Mouse (Mus musculus) left cerebral cortex, adult 2 months (tissue): ENCODE measurements at regions not wholly inside any gene's neighbourhood (a gene's known extent, or its start where the extent isn't known, plus 50 kb on each side); places are given as distances from the start of the nearest gene placed in this dataset.

ENCODE experiments used
- DNase-seq, 2 experiments: peaks; one replicate each; pipeline ENCODE4 v3.0.0; 2021 to 2022; ENCODE audit warnings: low spot score in 2 of 2, mixed read lengths in 1 of 2; ENCODE audit errors: extremely low spot score in 1 of 2
- H3K27ac ChIP-seq: fragments of 200-600 bp; 2 replicates; pipeline ENCODE4 v1.8.1; 2022
- H3K4me3 ChIP-seq: fragments of 200-600 bp; 2 replicates; pipeline ENCODE4 v1.8.1; 2022
- CTCF ChIP-seq: fragments of 200-600 bp; IDR thresholded peaks from 2 replicates; pipeline ENCODE4 v1.8.1; 2022; ENCODE audit warnings: antibody characterized with exemption, mild to moderate bottlenecking, moderate library complexity
- intact Hi-C: fragments of 180-260 bp; cut with DNase I; formaldehyde crosslinking; loops from one replicate; pipeline ENCODE4 v1.15.1; 2025

DNA sequence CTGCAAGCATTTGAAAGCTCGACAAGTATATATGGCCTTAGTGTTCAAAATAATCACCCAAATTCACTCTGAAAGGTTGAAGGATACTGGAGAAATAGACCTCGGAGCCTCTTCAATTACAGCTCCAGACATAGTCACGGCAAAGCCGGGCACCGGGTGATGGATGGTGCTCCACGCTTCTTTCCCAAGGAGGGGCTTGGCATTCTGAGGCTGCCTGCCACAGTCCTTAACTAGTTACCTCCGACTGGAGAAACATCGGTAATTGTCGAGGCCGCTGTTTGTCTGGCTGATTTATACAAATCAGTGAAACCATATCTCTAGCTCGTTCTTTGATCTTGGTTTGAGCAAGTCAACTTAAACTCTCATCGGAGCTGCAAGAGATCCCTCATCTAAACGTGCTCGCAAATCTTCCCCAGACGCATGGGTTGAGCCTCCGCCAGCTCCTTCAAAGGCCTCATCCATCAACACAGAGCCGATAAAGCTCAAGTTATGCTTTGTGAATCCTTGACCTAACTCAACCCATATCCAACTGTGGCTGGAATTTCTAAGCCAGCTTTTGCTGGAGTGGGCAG is 145.4 kb upstream of the Stx16 start:
- no peak for DNase-seq
- Histone ChIP-seq H3K27ac (no peak overlapping the region), H3K4me3 (no peak overlapping the region)
- TF ChIP-seq CTCF = no peak
- intact Hi-C loops = no loop called here

DNA sequence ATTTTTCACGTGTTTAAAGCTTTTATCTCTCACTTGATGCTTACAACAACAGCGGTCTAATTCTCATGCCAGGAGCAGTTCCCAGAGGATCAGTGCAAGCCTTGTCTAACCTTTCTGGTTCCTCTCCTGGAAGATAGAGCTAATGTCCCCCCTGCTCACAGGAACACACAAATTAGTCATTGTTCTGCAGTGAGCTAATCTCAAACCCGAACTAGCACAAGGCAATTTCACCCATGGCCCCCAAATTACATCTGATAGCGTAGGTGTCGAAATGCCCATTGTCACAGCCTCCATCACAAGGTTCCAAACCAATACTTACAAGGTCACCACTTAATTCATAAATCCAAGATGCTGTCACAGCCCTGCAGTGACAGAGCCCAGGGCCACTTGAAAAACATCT is 140.4 kb upstream of the Stx16 start:
- no peak for DNase-seq
- intact Hi-C loops = no loop called here
- no peak for TF ChIP-seq CTCF
- Histone ChIP-seq H3K4me3 (no peak overlapping the region), H3K27ac (no peak overlapping the region)

DNA sequence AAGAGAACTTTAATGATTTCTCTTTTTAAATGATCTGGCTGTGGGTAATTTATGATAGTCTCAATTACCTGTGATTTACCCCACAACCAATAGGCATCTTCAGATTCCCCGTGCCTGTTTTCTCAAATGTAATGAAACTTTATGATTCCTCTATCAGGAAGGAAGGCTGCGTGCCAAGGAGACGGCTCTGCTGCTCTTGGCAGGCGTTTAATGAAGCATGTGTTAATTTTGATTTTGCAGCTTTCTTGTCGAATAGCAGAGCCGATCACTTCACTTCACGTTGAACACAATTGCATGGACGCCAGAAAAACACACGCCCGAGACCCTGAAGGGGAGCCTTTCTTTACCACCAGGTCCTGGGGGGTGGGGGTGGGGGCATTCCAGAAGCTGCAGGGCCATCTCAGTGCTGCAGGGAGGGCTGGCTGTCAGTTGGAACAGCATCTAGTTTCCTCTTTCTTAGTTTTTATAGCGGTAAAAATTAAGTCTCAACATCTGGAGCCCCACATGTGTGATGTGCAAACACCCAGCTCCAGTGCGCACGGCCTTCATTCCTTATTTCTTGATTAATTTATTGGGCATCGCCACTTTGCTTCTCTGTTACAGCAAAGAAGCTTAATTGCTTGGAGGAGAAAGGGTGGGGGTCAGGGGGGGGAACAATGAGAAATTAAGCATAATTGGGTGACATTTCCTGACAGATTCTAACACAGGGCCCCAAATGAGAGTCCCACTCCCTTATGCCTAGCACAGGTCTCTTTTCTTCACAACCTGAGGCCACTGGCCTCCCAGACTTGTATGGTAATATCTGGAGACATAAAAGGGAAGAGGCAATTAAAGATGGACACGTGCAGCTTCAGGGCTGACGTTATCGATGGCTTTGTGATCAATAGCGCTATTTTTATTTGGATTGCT is 138.3 kb upstream of the Stx16 start:
- TF ChIP-seq CTCF = no peak
- intact Hi-C loops = no loop called here
- Histone ChIP-seq H3K27ac (no peak overlapping the region), H3K4me3 (no peak overlapping the region)
- no peak for DNase-seq

DNA sequence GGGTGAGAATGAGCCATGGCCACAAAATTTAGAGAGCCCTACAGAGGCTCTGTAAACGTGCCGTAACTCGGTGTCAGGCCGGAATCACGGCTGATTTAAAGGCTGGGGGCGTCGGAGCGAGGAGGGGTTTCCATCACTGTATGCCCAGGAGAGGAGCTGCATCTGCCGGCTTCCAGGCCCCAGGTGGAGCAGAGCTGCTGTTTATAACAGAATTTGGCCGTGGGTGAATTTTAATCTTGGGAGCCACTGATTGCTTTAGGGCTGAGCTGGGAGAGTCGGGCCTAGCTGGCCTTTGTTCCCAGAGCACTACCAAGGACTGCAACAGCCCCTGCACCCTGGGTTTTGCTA is 137.7 kb upstream of the Stx16 start:
- intact Hi-C loops = no loop called here
- no peak overlapping the region for H3K27ac ChIP-seq
- no peak for DNase-seq
- H3K4me3 ChIP-seq = no peak overlapping the region
- no peak for TF ChIP-seq CTCF

DNA sequence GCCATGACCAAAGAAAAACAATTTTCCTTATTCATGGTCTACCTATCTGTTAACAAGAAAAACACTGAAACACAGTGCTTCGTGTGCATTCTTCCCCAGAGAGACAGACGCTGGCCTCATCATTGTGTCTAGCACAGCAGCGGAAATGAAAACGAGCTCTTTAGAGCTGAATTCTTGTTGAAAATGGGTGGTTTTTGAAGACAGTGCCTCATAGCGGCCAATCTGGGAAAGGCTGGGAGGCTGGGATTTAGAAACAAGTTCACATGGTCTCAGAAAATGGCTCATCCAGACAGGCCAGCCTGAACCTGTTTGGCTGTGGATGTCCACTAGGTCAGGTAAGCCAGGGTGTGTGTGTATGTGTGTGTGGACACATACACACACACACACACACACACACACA is 130.7 kb upstream of the Stx16 start:
- TF ChIP-seq CTCF = no peak
- intact Hi-C loops = no loop called here
- Histone ChIP-seq H3K27ac (no peak overlapping the region), H3K4me3 (no peak overlapping the region)
- no peak for DNase-seq

DNA sequence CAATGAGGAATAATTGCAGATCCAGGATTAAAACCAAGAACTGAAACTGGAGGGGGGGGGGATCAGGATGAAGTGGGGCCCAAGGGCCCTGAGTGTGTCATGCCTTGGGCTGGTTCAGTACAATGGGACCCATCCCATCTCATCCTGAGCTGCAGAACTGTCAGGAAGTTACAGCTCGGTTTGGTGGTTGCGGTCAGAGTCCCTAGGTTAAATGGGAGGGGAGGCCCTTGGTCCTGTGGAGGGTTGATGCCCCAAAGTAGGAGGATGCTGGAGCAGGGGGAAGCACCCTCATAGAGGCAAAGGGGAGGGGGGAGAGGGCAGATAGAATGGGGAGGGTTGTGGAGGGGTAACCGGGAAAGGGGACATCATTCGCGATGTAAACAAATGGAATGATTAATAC is 127.5 kb upstream of the Stx16 start:
- intact Hi-C loops = no loop called here
- Histone ChIP-seq H3K27ac (no peak overlapping the region), H3K4me3 (no peak overlapping the region)
- DNase-seq = no peak
- TF ChIP-seq CTCF = no peak

DNA sequence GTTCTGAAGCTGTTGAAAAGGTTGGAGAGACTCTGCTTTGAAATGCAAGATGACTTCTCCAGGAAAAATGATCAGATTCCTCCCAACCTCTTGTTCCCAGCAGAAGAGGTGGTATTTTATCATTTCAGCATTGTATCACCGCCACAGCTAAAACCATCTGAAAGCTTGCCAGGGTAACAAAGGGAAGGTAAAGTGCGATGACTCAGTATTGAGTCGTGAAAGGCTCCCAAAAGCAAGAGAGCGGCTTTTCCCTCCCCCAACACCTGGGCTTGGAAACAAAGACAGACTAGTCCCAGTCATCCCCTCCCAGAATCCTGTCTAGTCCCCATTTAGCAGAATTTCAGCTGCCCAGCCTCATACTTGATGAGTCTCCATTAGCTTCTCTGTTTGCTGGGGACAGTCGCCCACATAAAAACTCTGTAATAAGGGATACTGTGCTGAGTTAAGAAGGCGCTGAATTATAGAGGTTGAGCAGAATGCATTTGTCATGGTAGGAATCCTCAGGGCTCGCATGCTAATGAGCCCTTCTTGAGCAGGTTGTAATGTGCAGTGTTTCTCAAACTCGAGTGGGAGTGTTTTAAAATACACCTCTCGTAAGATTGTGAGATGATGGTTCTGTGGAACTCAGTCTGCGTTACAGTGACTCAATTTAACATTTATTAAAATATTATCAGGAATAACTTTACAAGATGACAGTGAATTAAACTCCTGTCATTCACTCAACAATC is 125.8 kb upstream of the Stx16 start:
- no peak overlapping the region for H3K27ac ChIP-seq
- DNase-seq = peak in 1 of 2 experiments; percentile 32

DNA sequence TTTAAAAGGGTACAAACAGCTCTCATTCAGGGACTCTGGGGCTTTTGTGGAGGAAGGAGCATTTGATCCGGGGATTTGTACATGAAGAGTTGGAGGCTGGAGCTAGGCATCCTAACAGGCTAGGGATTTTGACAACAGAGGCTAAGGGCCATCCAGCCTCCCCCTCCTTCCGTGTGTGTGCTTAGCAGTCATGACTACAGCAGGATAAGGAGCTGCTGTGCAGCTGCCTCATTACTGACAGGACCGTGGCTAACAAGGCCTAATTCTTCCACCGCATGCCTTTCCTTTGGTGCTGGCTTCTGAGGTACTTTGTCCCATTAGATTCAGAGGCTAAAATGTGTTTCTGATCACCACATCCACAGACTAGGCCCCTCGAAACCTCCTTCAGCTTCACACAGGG is 110.0 kb upstream of the Stx16 start:
- no peak overlapping the region for H3K27ac ChIP-seq
- no peak overlapping the region for H3K4me3 ChIP-seq
- intact Hi-C loops = no loop called here
- no peak for TF ChIP-seq CTCF
- no peak for DNase-seq

More for the DNA sequence above, 125.8 kb upstream of the Stx16 start:
- intact Hi-C loops = no loop called here
- no peak overlapping the region for H3K4me3 ChIP-seq
- no peak for TF ChIP-seq CTCF

DNA sequence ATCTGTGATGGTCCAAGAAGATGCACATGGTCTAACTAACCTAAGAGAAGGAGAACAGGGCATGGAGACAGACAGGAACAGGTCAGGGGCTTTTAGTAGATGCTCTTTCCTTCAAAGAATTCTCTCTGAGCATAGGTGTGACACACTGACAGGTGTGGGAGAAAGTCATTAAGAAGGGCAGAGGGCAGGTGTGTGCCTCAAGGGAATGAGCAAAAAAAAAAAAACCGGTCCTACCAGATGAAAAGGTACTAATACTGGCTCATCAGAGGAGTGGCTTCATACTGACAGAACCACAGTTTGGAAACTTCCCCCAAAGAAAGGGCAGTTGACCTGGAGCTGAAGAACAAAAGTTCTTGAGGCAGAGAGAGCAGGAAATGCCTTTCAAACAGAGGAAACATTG is 105.3 kb upstream of the Stx16 start:
- no peak overlapping the region for H3K27ac ChIP-seq
- no peak for TF ChIP-seq CTCF
- no peak overlapping the region for H3K4me3 ChIP-seq
- intact Hi-C loops = no loop called here
- DNase-seq = no peak

DNA sequence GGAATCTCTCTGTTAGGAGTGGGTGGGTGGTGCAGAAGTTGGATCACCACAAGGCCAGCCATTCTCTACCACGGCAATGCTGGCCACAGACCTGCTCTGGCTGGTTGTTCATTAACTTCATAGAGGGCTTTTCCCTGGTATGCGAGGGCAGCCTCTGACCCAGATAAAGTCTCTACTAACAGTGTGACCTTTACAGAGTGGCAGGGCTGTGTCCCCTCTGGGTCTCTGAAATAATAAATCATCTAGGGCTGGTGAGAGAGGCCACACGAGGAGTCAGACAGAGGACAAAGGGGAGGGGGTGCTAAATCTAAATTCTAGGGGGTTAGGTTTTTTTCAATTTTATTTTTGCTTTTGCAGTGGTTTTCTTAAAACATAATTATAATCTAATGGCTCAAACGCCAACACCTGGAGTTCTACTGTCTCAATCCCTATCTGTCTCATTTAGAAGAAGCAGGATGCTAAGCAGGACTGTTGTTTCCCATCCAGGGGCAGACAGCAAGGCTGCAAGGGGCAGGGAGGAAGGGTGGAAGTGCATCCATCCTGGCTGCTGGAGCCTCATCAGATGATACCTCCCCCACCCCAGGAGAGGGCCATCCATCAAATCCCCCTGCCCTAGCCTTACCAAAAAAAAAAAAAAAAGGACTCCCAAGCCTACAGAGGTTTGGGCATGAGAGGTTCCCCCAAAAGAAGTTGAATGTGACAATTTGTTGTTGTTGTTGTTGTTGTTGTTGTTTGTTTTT is 99.6 kb upstream of the Stx16 start:
- Histone ChIP-seq H3K27ac (no peak overlapping the region), H3K4me3 (no peak overlapping the region)
- intact Hi-C loops = no loop called here
- TF ChIP-seq CTCF = no peak
- DNase-seq = no peak

DNA sequence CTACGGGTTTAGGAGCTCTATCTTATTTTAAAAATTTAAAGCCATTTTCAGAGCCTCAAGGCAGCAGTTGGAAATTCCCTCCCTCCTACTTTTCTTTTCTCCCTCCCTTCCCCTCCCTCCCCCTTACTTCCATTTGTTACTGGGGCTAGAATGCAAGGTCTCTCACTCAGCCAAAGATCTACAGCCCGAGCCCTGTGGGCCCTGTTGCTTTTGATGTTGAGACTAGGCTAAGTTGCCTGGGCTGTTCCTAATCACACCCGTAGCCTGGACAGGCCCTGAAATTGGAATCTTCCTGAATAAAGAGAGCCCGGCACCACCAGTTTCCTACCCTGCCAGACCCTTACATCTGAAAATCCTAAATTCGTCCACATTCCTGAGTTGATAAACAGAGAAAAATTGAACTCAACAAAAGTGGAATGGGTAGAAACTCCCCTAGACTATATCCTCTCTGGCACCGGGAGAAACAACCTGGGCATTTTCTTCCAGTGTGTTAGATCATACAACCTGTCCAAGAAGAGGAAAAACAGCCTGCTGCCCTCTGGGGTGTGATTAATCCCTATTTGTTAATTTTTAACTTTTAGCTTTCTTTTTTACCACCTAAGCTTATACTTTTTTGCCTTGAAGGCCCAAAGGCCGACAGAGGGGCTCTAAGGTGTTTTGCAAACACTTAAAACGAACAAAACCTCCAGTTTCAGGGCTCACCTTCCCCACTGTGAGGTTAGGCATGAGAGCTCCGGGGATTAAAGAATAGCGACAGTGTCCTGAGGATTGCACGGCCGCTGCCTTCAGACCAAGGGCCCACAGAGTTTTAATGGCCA is 98.7 kb upstream of the Stx16 start:
- Histone ChIP-seq H3K4me3 (no peak overlapping the region), H3K27ac (no peak overlapping the region)
- DNase-seq = no peak
- no peak for TF ChIP-seq CTCF
- intact Hi-C loops = no loop called here
